Mouse (Mus musculus): ENCODE results near the gene Kansl1l. TPM values are rescaled to one million over a fixed set of nuclear protein-coding genes. Genes with fewer than 3 reads are reported as not detected.

The Kansl1l gene
- total and polyA plus RNA-seq, 3 experiments, result 1.8 to 1.9 TPM; not detected in 1

DNA sequence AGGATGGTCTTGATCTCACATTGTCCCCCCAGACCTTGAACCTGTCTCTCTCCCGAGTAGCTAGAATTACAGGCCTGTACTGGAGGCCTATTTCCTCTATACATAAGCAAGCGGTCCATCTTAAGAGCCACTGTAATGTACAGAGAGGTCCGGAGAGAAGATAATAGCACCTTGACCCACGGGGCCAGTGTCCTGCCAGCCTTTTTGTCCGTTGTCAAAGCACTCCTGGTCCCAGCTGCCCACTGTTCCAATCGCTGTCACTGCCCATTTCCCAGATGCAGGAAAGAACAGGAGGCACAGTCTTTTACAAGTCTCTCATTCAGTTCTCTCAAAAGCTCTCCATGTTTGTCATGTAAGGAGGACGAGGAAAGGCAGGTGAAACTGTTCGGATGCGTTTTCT, 4.6 kb upstream of the Kansl1l start:
- no peak overlapping the region for H3K9ac ChIP-seq (ENCODE audit: control insufficient read depth, low read depth, low read length, poor library complexity, severe bottlenecking)
- no peaks in the 10 kb centered on the region for H3K27me3 ChIP-seq (ENCODE audit: control insufficient read depth in 1 of 2, insufficient read depth in 2 of 2, low read length in 2 of 2)
- H3K4me1 ChIP-seq (ENCODE audit: control insufficient read depth in 1 of 2, insufficient read depth in 2 of 2, low read length in 2 of 2), result peaks cover 0 to 8% of the 10 kb centered on the region in 2 experiments; a peak in 2 of 4 replicates
- H3K79me2 ChIP-seq (ENCODE audit: control insufficient read depth, insufficient read depth, low read length, poor library complexity), result no peaks in the 10 kb centered on the region; the same call in 1 of the 2 replicates
- H3K4me3 ChIP-seq (ENCODE audit: control insufficient read depth in 1 of 2, insufficient read depth in 1 of 2, low read depth in 2 of 2, low read length in 2 of 2), result no peak overlapping the region
- no peak overlapping the region for H3K27ac ChIP-seq (ENCODE audit: control insufficient read depth, low read depth, low read length)
- TF ChIP-seq RCOR1 (IDR thresholded peaks at IDR 0.05; ENCODE audit: low read depth, low read length) (no peak), ZMIZ1 (IDR thresholded peaks at IDR 0.05; ENCODE audit: low read depth, low read length) (no peak)
- H3K9me3 ChIP-seq (replicated peaks; ENCODE audit: insufficient read depth, low read length), result no peaks in the 10 kb centered on the region
- DNase-seq (ENCODE audit: low read depth, low spot score), result no peak
- H3K36me3 ChIP-seq (ENCODE audit: control insufficient read depth in 1 of 2, insufficient read depth in 2 of 2, low read length in 2 of 2), result peaks cover 0 to 14% of the 10 kb centered on the region in 2 experiments; a peak in 2 of 4 replicates

- Histone ChIP-seq H3K27ac (ENCODE audit: control insufficient read depth, low read depth, low read length) (no peak overlapping the region), H3K36me3 (ENCODE audit: control insufficient read depth in 1 of 2, insufficient read depth in 2 of 2, low read length in 2 of 2) (peaks cover 0 to 4% of the 10 kb centered on the region in 2 experiments; a peak in 2 of 4 replicates)
- DNase-seq (ENCODE audit: low read depth, low spot score), result no peak
These were observed 2.9 kb upstream of the Kansl1l start for GRCm38 (mm10) chr1:66820241-66820640.

GRCm38 (mm10) chr1:66817865-66818315, 528 bp upstream of the Kansl1l start:
- no peak overlapping the region; the same call in 1 of the 2 replicates for H3K27ac ChIP-seq (ENCODE audit: control insufficient read depth, low read depth, low read length)
- no peaks in the 10 kb centered on the region for H3K27me3 ChIP-seq (ENCODE audit: control insufficient read depth in 1 of 2, insufficient read depth in 2 of 2, low read length in 2 of 2)
- H3K36me3 ChIP-seq (ENCODE audit: control insufficient read depth in 1 of 2, insufficient read depth in 2 of 2, low read length in 2 of 2), result peaks cover 0 to 9% of the 10 kb centered on the region in 2 experiments; a peak in 2 of 4 replicates
- peak overlapping the region; percentile 88 for H3K9ac ChIP-seq (ENCODE audit: control insufficient read depth, low read depth, low read length, poor library complexity, severe bottlenecking)
- H3K79me2 ChIP-seq (ENCODE audit: control insufficient read depth, insufficient read depth, low read length, poor library complexity), result peaks cover 5% of the 10 kb centered on the region; the same call in 1 of the 2 replicates
- H3K4me3 ChIP-seq (ENCODE audit: control insufficient read depth in 1 of 2, insufficient read depth in 1 of 2, low read depth in 2 of 2, low read length in 2 of 2), result peak overlapping the region; percentile 91 to 97
- TF ChIP-seq SIN3A (IDR thresholded peaks at IDR 0.05; ENCODE audit: low read length), result peak; percentile 40; the same call in 1 of the 2 replicates
- peak; percentile 74; the same call in 1 of the 2 replicates for TF ChIP-seq MEF2A (IDR thresholded peaks at IDR 0.05; ENCODE audit: extremely low read depth, insufficient replicate concordance, low read depth, low read length, poor library complexity, severe bottlenecking)
- no peak for TF ChIP-seq E2F4 (IDR thresholded peaks at IDR 0.05; ENCODE audit: borderline replicate concordance, low read depth, low read length)
- peak; percentile 45; the same call in 1 of the 2 replicates for TF ChIP-seq ETS1 (IDR thresholded peaks at IDR 0.05; ENCODE audit: low read depth, low read length)
- H3K4me1 ChIP-seq (ENCODE audit: control insufficient read depth in 1 of 2, insufficient read depth in 2 of 2, low read length in 2 of 2), result peaks cover 3 to 7% of the 10 kb centered on the region in 2 experiments
- DNase-seq (ENCODE audit: low read depth, low spot score), result no peak
- no peaks in the 10 kb centered on the region for H3K9me3 ChIP-seq (replicated peaks; ENCODE audit: insufficient read depth, low read length)

More at GRCm38 (mm10) chr1:66820241-66820640, 2.9 kb upstream of the Kansl1l start:
- Histone ChIP-seq H3K27me3 (ENCODE audit: control insufficient read depth in 1 of 2, insufficient read depth in 2 of 2, low read length in 2 of 2) (no peaks in the 10 kb centered on the region), H3K79me2 (ENCODE audit: control insufficient read depth, insufficient read depth, low read length, poor library complexity) (peaks cover 3% of the 10 kb centered on the region; the same call in 1 of the 2 replicates), H3K4me1 (ENCODE audit: control insufficient read depth in 1 of 2, insufficient read depth in 2 of 2, low read length in 2 of 2) (peaks cover 0 to 1% of the 10 kb centered on the region in 2 experiments; a peak in 1 of 4 replicates), H3K9me3 (replicated peaks; ENCODE audit: insufficient read depth, low read length) (no peaks in the 10 kb centered on the region), H3K4me3 (ENCODE audit: control insufficient read depth in 1 of 2, insufficient read depth in 1 of 2, low read depth in 2 of 2, low read length in 2 of 2) (no peak overlapping the region), H3K9ac (ENCODE audit: control insufficient read depth, low read depth, low read length, poor library complexity, severe bottlenecking) (no peak overlapping the region)
- TF ChIP-seq KAT2A (conservative IDR thresholded peaks at IDR 0.05; ENCODE audit: low read depth, low read length), result no peak
- TF ChIP-seq CHD2 (IDR thresholded peaks at IDR 0.05; ENCODE audit: low read length), result no peak
- TF ChIP-seq ZKSCAN1 (IDR thresholded peaks at IDR 0.05; ENCODE audit: low read depth, low read length), result no peak
- no peak for TF ChIP-seq NELFE (IDR thresholded peaks at IDR 0.05; ENCODE audit: low read depth, low read length)
- TF ChIP-seq CTCF (IDR thresholded peaks at IDR 0.05 in 2 of 3, conservative IDR thresholded peaks at IDR 0.05 in 1 of 3; ENCODE audit: control insufficient read depth in 1 of 3, insufficient read depth in 1 of 3, low read depth in 2 of 3, low read length in 3 of 3, poor library complexity in 1 of 3, severe bottlenecking in 1 of 3), result no peak
- no peak for TF ChIP-seq NRF1 (IDR thresholded peaks at IDR 0.05; ENCODE audit: insufficient read depth, low read depth, low read length, poor library complexity, severe bottlenecking)
- TF ChIP-seq ZNF384 (IDR thresholded peaks at IDR 0.05; ENCODE audit: low read depth, low read length), result no peak
- TF ChIP-seq POLR2AphosphoS2 (IDR thresholded peaks at IDR 0.05; ENCODE audit: low read length), result no peak
- no peak for TF ChIP-seq MAZ (IDR thresholded peaks at IDR 0.05; ENCODE audit: low read depth, low read length)
- TF ChIP-seq MAX (IDR thresholded peaks at IDR 0.05; ENCODE audit: low read length), result no peak
- TF ChIP-seq USF2 (IDR thresholded peaks at IDR 0.05; ENCODE audit: borderline replicate concordance in 1 of 2, insufficient read depth in 1 of 2, low read depth in 1 of 2, low read length in 2 of 2), result no peak
- TF ChIP-seq JUND (IDR thresholded peaks at IDR 0.05; ENCODE audit: low read depth, low read length), result no peak

All from MEL (cell line).